Mouse (Mus musculus): Measurements from ENCODE around the gene Ipo13.

DNA sequence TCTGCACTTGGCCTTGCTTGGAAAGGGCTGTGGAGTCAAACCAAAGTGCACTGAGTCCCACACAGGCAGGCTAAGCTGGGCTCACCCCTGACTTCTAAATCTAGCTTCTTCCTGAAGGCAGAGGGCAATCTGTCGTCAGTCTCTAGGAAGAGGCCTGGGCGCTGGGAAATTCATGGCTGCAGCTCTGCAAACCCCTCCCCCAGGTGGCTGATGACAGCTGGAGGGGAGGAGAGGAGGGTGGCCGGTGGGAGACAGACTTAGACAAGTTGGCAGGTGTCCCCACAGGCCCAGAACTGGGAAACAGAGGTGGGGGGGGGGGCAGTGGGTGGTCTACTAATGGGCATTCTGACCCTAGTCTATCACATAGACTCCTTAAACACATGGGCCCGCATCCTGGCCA, 42.7 kb upstream of the Ipo13 start:
- TF ChIP-seq POLR2A (IDR thresholded peaks at IDR 0.05; ENCODE audit: low read depth, low read length) (no peak), CTCF (IDR thresholded peaks at IDR 0.05; ENCODE audit: extremely low read depth, insufficient read depth, insufficient read length, insufficient replicate concordance) (no peak)

Data from spleen, adult 2 months (tissue).